Mouse (Mus musculus) E14TG2a.4 (cell line): ENCODE measurements around the gene Ankrd28.

Experiments
- H3K27me3 ChIP-seq: 2 replicates; pipeline ENCODE4 v1.6.1; 2014; ENCODE audit warnings: low read length, control low read depth; ENCODE audit not compliant: insufficient read depth
- H3K36me3 ChIP-seq: 2 replicates; pipeline ENCODE4 v1.6.1; 2014; ENCODE audit warnings: low read length, control low read depth; ENCODE audit not compliant: insufficient read depth
- H3K4me1 ChIP-seq: replicated peaks from 2 replicates; pipeline ENCODE4 v1.6.1; 2014; ENCODE audit warnings: low read depth, low read length, control low read depth
- H3K4me3 ChIP-seq: replicated peaks from 2 replicates; pipeline ENCODE4 v1.5.1; 2014; ENCODE audit warnings: mild to moderate bottlenecking, low read length
- H3K9me3 ChIP-seq: 2 replicates; pipeline ENCODE4 v1.6.1; 2014; ENCODE audit warnings: low read length, control low read depth
- CTCF ChIP-seq: conservative IDR thresholded peaks from 2 replicates; pipeline ENCODE4 v1.5.1; 2014; ENCODE audit warnings: low read length
- NANOG ChIP-seq: IDR thresholded peaks from 2 replicates; pipeline ENCODE4 v1.6.1; 2014; ENCODE audit warnings: borderline replicate concordance, low read length, mixed read lengths
- POU5F1 ChIP-seq: IDR thresholded peaks from 2 replicates; pipeline ENCODE4 v1.6.1; 2014; ENCODE audit warnings: low read length, borderline replicate concordance

Ankrd28 gene

DNA sequence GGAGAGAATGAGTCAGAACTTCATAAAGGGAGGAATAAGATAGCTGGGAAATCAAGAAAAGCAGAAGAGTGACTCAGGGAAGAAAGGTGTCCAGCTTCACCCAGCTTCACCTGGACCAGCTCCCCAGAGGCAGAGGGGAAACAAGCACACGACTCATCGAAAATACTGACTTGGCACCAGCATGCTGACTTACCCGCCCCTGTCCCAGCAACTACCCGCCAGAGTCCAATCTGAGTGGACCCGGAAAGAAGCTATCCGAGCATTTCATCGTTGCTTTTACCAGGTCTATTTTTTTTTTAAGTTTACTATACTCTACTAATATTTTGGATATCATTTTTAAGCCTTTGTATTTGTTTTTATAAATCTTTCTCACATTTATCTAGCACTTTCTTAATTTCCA, 29.5 kb downstream of the Ankrd28 start:
- H3K36me3 ChIP-seq = no peaks in the 10 kb centered on the region
- TF ChIP-seq NANOG = no peak
- TF ChIP-seq POU5F1 = no peak
- no peak for TF ChIP-seq CTCF
- H3K9me3 ChIP-seq = no peaks in the 10 kb centered on the region
- H3K27me3 ChIP-seq = no peaks in the 10 kb centered on the region
- peaks cover 40% of the 10 kb centered on the region for H3K4me1 ChIP-seq
- no peak overlapping the region for H3K4me3 ChIP-seq

DNA sequence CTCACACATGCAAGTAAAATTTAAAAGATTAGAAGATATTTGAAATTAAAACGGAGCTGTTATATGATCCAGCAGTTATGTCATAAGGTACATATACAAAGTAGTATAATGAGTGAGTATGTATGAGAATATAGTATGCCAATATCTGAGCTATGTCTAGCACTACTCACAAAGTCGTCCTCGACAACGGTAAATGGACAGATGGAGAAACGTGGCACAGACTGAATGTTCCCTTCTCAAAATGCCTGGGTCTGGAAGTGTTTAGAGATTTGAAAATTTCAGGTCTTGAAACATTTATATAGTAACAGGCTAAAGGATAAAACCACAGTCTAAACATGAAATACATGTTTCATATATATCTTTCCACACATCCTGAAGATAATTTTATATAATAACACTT, 30.0 kb downstream of the Ankrd28 start:
- no peaks in the 10 kb centered on the region for H3K36me3 ChIP-seq
- H3K4me3 ChIP-seq = no peak overlapping the region
- H3K9me3 ChIP-seq = no peaks in the 10 kb centered on the region
- peaks cover 44% of the 10 kb centered on the region for H3K4me1 ChIP-seq
- TF ChIP-seq NANOG = no peak
- TF ChIP-seq POU5F1 = no peak
- TF ChIP-seq CTCF = no peak
- no peaks in the 10 kb centered on the region for H3K27me3 ChIP-seq

DNA sequence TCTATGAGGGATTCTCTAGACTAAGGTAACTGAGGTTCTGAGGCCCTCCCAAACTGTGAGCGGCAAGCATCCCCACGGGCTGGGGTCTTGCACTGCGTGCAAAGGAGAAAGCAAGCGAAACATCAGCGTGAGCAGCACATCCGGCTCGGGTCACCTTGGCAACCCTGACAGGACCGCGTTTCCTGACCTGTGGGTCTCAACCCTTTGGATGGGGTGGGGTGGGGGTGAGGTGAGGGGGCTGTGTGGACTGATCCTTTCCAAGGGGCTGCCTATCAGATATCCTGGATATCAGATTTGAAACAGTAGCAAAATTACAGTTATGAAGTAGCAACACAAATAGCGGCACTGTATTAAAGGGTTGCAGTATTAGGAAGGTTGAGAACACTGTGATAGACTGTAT, 31.5 kb downstream of the Ankrd28 start:
- Histone ChIP-seq H3K4me1 (peaks cover 43% of the 10 kb centered on the region), H3K4me3 (peak overlapping the region; percentile 6; the same call in 1 of the 2 replicates), H3K36me3 (no peaks in the 10 kb centered on the region), H3K27me3 (no peaks in the 10 kb centered on the region), H3K9me3 (no peaks in the 10 kb centered on the region)
- TF ChIP-seq CTCF (no peak), NANOG (no peak), POU5F1 (no peak)

DNA sequence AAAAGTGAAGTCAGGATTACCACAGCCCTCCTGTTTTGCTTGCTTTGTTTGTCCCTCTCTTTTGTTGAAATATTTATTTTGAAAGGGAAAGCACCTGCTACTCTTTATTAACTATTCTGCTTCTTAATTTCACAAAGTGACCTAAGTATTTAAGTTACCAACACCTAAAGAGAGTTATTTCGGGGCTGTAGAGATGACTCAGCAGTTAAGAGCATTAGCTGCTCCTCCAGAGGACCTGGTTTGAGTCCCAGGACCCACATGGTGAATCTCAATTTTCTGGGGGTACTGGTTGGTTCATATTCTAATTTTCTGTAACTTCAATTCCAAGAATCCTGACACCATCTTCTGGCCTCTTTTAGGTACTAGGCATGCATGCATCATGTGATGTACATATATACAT, 34.9 kb downstream of the Ankrd28 start:
- H3K4me1 ChIP-seq = peaks cover 46% of the 10 kb centered on the region
- H3K4me3 ChIP-seq = no peak overlapping the region
- H3K9me3 ChIP-seq = no peaks in the 10 kb centered on the region
- no peaks in the 10 kb centered on the region for H3K27me3 ChIP-seq
- no peaks in the 10 kb centered on the region for H3K36me3 ChIP-seq
- TF ChIP-seq CTCF (no peak), POU5F1 (no peak), NANOG (no peak)

DNA sequence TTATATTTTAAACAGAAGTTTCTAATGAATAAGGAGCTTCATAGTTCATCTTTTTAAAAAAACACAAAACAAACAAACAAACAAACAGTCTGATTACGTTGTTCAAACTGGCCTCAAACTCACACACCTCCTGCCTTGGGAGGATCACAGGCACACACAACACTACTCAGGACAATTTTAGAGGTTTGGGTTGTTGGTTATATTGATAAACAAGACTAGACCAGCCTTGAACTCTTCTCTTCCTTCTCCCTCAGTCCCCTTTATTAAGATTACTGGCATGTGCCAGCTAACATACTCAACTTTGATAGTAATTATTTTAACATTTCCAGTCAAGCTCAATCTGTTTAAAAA, 35.7 kb downstream of the Ankrd28 start:
- H3K36me3 ChIP-seq = no peaks in the 10 kb centered on the region
- H3K4me1 ChIP-seq = peaks cover 43% of the 10 kb centered on the region
- TF ChIP-seq POU5F1 = no peak
- no peak for TF ChIP-seq NANOG
- TF ChIP-seq CTCF = no peak
- no peak overlapping the region for H3K4me3 ChIP-seq
- no peaks in the 10 kb centered on the region for H3K9me3 ChIP-seq
- no peaks in the 10 kb centered on the region for H3K27me3 ChIP-seq

DNA sequence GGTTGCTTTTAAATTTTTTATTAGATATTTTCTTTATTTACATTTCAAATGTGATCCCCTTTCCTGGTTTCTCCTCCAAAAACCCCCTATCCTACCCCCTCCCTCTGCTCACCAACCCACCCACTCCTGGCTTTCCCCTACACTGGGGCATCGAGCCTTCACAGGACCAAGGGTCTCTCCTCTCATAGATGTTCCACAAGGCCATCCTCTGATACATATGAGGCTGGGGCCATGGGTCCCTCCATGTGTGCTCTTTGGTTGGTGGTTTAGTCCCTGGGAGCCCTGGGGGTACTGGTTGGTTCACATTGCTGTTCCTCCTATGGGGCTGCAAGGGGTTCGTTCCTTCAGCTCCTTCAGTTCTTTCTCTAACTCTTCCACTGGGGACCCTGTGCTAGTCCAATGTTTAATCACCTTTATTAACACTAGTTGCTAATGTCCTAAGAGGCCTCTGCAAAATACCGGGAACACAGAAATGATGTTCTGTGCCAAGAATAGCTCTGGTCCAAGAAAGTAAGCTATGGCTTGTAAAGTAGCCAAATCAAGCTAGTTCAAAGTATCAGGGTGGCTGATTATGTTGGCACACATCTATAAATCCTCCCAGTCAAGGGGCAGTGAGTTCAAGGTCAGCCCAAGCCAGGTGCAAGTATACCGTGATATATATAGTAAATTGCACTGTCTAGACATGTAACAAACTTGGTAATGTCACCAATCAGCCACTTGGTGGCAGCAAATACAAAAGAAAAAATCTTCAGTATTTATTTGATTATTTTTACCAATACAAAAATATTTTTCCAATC, 36.3 kb downstream of the Ankrd28 start:
- Histone ChIP-seq H3K9me3 (no peaks in the 10 kb centered on the region), H3K4me1 (peaks cover 37% of the 10 kb centered on the region), H3K4me3 (no peak overlapping the region), H3K27me3 (no peaks in the 10 kb centered on the region), H3K36me3 (no peaks in the 10 kb centered on the region)
- TF ChIP-seq NANOG = no peak
- peak; percentile 41 for TF ChIP-seq CTCF

DNA sequence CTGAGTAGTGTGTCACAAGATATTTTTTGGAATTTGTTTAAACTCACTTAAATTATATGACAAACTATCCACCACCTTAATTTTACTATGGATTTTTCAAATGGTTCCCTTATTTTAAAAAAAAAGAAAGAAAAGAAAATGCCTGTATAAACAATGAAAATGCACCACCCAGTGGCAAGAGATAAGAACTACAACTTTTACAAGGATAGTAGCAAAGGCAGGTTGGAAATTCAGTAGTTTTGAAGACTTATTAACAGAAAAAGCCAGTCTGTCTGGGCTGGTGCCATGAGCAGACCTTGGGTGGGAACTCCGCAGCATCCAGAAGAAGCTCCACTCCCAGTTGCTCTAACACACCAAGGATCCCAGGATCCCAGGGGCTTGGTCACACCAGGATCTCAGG, 39.7 kb downstream of the Ankrd28 start:
- Histone ChIP-seq H3K4me1 (peaks cover 19% of the 10 kb centered on the region), H3K27me3 (no peaks in the 10 kb centered on the region), H3K9me3 (no peaks in the 10 kb centered on the region), H3K36me3 (no peaks in the 10 kb centered on the region), H3K4me3 (no peak overlapping the region)
- no peak for TF ChIP-seq POU5F1
- peak; percentile 60 for TF ChIP-seq CTCF

DNA sequence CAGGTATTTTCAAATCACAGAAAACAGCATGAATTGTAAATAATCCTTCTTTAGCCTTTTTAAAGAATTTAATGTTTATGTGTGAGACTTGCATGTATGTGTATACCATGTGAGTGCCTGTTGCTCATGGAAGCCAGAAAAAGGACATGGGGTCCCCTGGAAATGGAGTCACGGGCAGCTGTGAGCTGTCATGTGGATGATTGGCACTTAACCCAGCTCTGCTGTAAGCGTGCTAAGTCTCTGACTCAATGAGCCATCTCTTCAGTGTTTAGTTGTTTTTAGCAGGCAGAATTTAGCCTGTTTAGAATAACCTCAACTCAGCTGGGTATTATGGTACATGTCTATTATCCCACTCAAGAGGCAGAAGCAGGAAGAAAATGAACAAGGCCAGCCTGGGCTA, 43.5 kb downstream of the Ankrd28 start:
- H3K4me1 ChIP-seq = peaks cover 14% of the 10 kb centered on the region
- H3K9me3 ChIP-seq = no peaks in the 10 kb centered on the region
- no peaks in the 10 kb centered on the region for H3K27me3 ChIP-seq
- no peaks in the 10 kb centered on the region for H3K36me3 ChIP-seq
- TF ChIP-seq NANOG (no peak), CTCF (no peak), POU5F1 (no peak)
- H3K4me3 ChIP-seq = no peak overlapping the region

DNA sequence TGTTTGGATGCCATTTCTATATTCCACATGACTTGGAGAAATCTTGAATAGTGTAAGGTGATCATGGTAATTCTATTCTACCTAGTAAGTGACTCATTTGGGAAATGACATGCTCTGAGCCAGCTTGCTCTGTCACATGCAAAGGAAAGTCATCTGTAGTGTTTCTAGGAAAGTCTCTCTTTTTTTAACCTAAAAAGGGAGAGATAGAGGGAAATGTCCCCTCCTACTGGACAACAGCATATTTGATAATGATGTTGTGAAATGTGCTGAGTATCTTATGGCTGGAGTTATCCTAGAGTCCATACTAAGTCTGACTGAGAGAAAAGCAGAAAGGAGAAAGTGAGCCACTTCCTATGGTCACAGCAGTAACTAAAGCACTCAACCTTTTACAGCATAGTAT, 44.8 kb downstream of the Ankrd28 start:
- no peak for TF ChIP-seq NANOG
- no peak for TF ChIP-seq POU5F1
- no peak for TF ChIP-seq CTCF
- Histone ChIP-seq H3K4me1 (peaks cover 16% of the 10 kb centered on the region), H3K9me3 (no peaks in the 10 kb centered on the region), H3K27me3 (no peaks in the 10 kb centered on the region), H3K4me3 (no peak overlapping the region), H3K36me3 (0 out of 2 replicates have a peak, but pooled peaks cover 4% of the 10 kb centered on the region)
